In the genomic region with DNA sequence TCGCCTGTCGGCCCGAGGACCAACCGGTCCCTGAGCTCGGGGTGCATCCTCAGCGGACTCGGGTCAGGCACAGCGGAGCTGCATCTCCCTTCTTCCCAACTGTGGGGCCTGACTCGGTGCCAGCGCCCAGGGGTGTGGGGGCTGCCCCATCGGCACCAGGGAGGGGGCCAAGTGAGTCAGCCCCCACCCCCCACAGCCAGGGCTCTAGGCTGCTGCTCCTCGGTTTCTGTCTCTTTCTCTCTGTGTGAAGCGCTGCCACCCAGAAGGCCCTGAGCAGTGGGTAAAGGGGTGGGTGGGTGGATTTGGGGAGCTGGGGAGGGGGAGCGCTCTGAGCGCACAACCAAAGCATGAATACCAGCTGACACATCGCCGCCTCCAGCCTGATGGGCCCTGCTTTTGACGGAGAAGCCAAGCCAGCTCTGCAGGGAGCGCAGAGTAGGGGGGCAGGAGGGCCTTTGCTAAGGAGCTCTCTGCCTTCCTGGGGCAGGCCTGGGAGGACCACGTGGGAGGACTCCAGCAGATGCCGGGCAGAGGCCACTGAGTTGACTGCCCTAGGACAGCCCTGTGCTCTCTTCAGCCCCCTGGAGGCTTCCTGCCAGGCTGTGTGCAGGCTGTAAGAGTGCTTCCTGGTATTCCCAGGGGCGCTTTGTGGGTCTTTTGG, we compare ENCODE assay signal across 8 mouse cellular contexts. TPM values are rescaled to one million over a fixed set of nuclear protein-coding genes. Genes with fewer than 3 reads are reported as not detected.
DNase-seq lines count a peak whose midpoint lies in the region; ATAC-seq lines count a peak whose summit lies in the region.

No protein-coding gene starts in this region.

- peak; percentile 51 for DNase-seq in CD4-positive, CD25-positive, alpha-beta regulatory T cell, adult 2 months (ENCODE audit: low read depth, low spot score)
- peak; percentile 70 for DNase-seq in Muller cell, postnatal 12 days (ENCODE audit: inconsistent ontology term)
- peak; percentile 58 for DNase-seq in forebrain, embryonic 10.5 days (ENCODE audit: extremely low spot score, low spot score)
- no peak for DNase-seq in hindbrain, embryonic 14.5 days (ENCODE audit: low spot score)
- DNase-seq in left cerebral cortex, adult 8-10 months (ENCODE audit: low spot score in 2 of 2): peak; percentile 42 to 72
- peak; percentile 68 to 77 for DNase-seq in lung, postnatal 4 days
- peak; percentile 54 for DNase-seq in right cerebral cortex, postnatal 4 days

- peak overlapping the region; percentile 97 for H3K4me2 ChIP-seq in hindbrain, embryonic 14.5 days (replicated peaks)

- H3K27me3 ChIP-seq in forebrain, embryonic 10.5 days (ENCODE audit: poor library complexity, severe bottlenecking): peaks cover 96% of the 10 kb centered on the region
- H3K27me3 ChIP-seq in hindbrain, embryonic 14.5 days (ENCODE audit: control insufficient read depth, insufficient read depth, low read length): peaks cover 36% of the 10 kb centered on the region

- ATAC-seq in CD4-positive, CD25-positive, alpha-beta regulatory T cell, adult 4 months: no peak
- ATAC-seq in hindbrain, embryonic 14.5 days (ENCODE audit: low FRiP score): peak; percentile 49

- H3K4me3 ChIP-seq in forebrain, embryonic 10.5 days: peak overlapping the region; percentile 76
- peak overlapping the region; percentile 49 for H3K4me3 ChIP-seq in hindbrain, embryonic 14.5 days (replicated peaks; ENCODE audit: low read length)

- peaks cover 70% of the 10 kb centered on the region for H3K4me1 ChIP-seq in forebrain, embryonic 10.5 days
- H3K4me1 ChIP-seq in hindbrain, embryonic 14.5 days (replicated peaks; ENCODE audit: control insufficient read depth, insufficient read depth, low read length): peaks cover 38% of the 10 kb centered on the region; the same call in 1 of the 2 replicates

- H3K9ac ChIP-seq in hindbrain, embryonic 14.5 days: peak overlapping the region; percentile 53

- 2% methylated on average over 22 of the region's 22 CpGs for WGBS in forebrain, embryonic 10.5 days
- under 1% methylated on average over 21 of the region's 22 CpGs for WGBS in hindbrain, embryonic 14.5 days

- peak overlapping the region; percentile 81 for H3K27ac ChIP-seq in forebrain, embryonic 10.5 days
- H3K27ac ChIP-seq in hindbrain, embryonic 14.5 days: 0 out of 2 replicates have a peak overlapping the region, but pooled peaks have one; percentile 33

- H3K9me3 ChIP-seq in forebrain, embryonic 10.5 days: no peaks in the 10 kb centered on the region
- H3K9me3 ChIP-seq in hindbrain, embryonic 14.5 days (ENCODE audit: control insufficient read depth, low read length): no peaks in the 10 kb centered on the region

- H3K36me3 ChIP-seq in forebrain, embryonic 10.5 days (replicated peaks): no peaks in the 10 kb centered on the region
- no peaks in the 10 kb centered on the region for H3K36me3 ChIP-seq in hindbrain, embryonic 14.5 days (replicated peaks; ENCODE audit: control insufficient read depth, insufficient read depth)

RNA-seq across cellular contexts. Expression of a gene that starts 0.5 kb away (rescaled TPM):
- polyA plus RNA-seq in CD4-positive, CD25-positive, alpha-beta regulatory T cell, adult 4 months (2017; shearing (Covaris generic)): 1 to 10 TPM; 2.4 to 3.1 TPM
- polyA plus RNA-seq in forebrain, embryonic 10.5 days (2016; fragmentation: Nextera tagmentation; extraction: Ambion mirVana): 0.86 and 1.3 TPM in 2 replicates
- 2.9 and 3.9 TPM in 2 replicates for polyA plus RNA-seq in hindbrain, embryonic 14.5 days (2014; fragmentation: Nextera tagmentation; extraction: Ambion mirVana)
- total RNA-seq in left cerebral cortex, adult 8-10 months (2022): 10 to 100 TPM; 71.9 to 82.7 (median 78.9) TPM
